Mouse (Mus musculus): Measurements from ENCODE around the gene Cuta. TPM values are rescaled to one million over a fixed set of nuclear protein-coding genes. Genes with fewer than 3 reads are reported as not detected.
"Not testable (repeated sequence)": the region's sequence is repeated elsewhere in the genome, so short reads cannot be mapped to it uniquely, and the experiment has no call there.

Cuta gene
- polyA plus RNA-seq, 2 experiments from 2014 or later: 147 to 198 TPM

GRCm38 (mm10) chr17:26935027-26935426 is 4.3 kb downstream of the Cuta start:
- ATAC-seq: no peak

- ATAC-seq: no peak
Measured at GRCm38 (mm10) chr17:26933885-26934827, 5.2 kb downstream of the Cuta start.

- ATAC-seq: no peak
Measured at GRCm38 (mm10) chr17:26933419-26933818, 6.0 kb downstream of the Cuta start.

- peak; percentile 91 for ATAC-seq
Measured at GRCm38 (mm10) chr17:26932839-26933398, 6.5 kb downstream of the Cuta start, which contains the start of gene Phf1. TSS of gene Phf1 (plus strand) at chr17:26933052.

- not testable (repeated sequence) for ATAC-seq
Measured at GRCm38 (mm10) chr17:26931795-26932194, 7.6 kb downstream of the Cuta start.

- ATAC-seq: not testable (repeated sequence)
Measured at GRCm38 (mm10) chr17:26925414-26925813, 14.0 kb downstream of the Cuta start.

GRCm38 (mm10) chr17:26922368-26922767 is 17.0 kb downstream of the Cuta start:
- ATAC-seq: not testable (repeated sequence)

- not testable (repeated sequence) for ATAC-seq
Measured at GRCm38 (mm10) chr17:26919516-26919915, 19.9 kb downstream of the Cuta start.

- ATAC-seq: no peak
Measured at GRCm38 (mm10) chr17:26918343-26918742, 21.0 kb downstream of the Cuta start.

GRCm38 (mm10) chr17:26917560-26917959 is 21.8 kb downstream of the Cuta start:
- ATAC-seq: not testable (repeated sequence)

GRCm38 (mm10) chr17:26916711-26917482 is 22.5 kb downstream of the Cuta start, which contains the start of gene Kifc5b:
TSS of gene Kifc5b (plus strand) at chr17:26917091.
- peak; percentile 96 for ATAC-seq

GRCm38 (mm10) chr17:26915248-26915647 is 24.1 kb downstream of the Cuta start:
- no peak for ATAC-seq

- ATAC-seq: not testable (repeated sequence)
Measured at GRCm38 (mm10) chr17:26907506-26907905, 31.9 kb downstream of the Cuta start.

- no peak for ATAC-seq
Measured at GRCm38 (mm10) chr17:26904320-26904719, 35.0 kb downstream of the Cuta start.

GRCm38 (mm10) chr17:26900916-26901315 is 38.5 kb downstream of the Cuta start:
- no peak for ATAC-seq

- ATAC-seq: no peak
Measured at GRCm38 (mm10) chr17:26895578-26895977, 43.8 kb downstream of the Cuta start.

GRCm38 (mm10) chr17:26894342-26894741 is 45.0 kb downstream of the Cuta start:
- no peak for ATAC-seq

- no peak for ATAC-seq
Measured at GRCm38 (mm10) chr17:26893492-26893891, 45.9 kb downstream of the Cuta start.

- ATAC-seq: no peak
Measured at GRCm38 (mm10) chr17:26892635-26893375, 46.6 kb downstream of the Cuta start.

GRCm38 (mm10) chr17:26887926-26888325 is 51.4 kb downstream of the Cuta start:
- no peak for ATAC-seq

GRCm38 (mm10) chr17:26886047-26886749 is 53.2 kb downstream of the Cuta start:
- ATAC-seq: peak; percentile 77

All from activated CD4-positive, CD25-positive, alpha-beta regulatory T cell, adult 4 months (primary cell).